Mouse (Mus musculus) thymus, postnatal 0 days (tissue): ENCODE measurements at regions not wholly inside any gene's neighbourhood (a gene's known extent, or its start where the extent isn't known, plus 50 kb on each side); places are given as distances from the start of the nearest gene placed in this dataset.
A peak's percentile ranks its signal among the peaks of the same experiment; 100 is the strongest.

Experiments
- DNase-seq: peaks from one replicate; pipeline ENCODE4 v3.0.0-alpha.2; 2015; ENCODE audit warnings: low spot score

GRCm38 (mm10) chr6:93488441-93488955 is 545.2 kb upstream of the Adamts9 start:
- no peak for DNase-seq

- DNase-seq, result no peak
Measured at GRCm38 (mm10) chr6:93478521-93478920, 535.2 kb upstream of the Adamts9 start.

- DNase-seq, result no peak
Measured at GRCm38 (mm10) chr6:93474981-93475380, 531.7 kb upstream of the Adamts9 start.

- DNase-seq, result no peak
Measured at GRCm38 (mm10) chr6:93467867-93468266, 524.6 kb upstream of the Adamts9 start.

GRCm38 (mm10) chr6:93462861-93463260 is 519.6 kb upstream of the Adamts9 start:
- DNase-seq, result no peak

GRCm38 (mm10) chr6:93461374-93461773 is 518.1 kb upstream of the Adamts9 start:
- no peak for DNase-seq

- no peak for DNase-seq
Measured at GRCm38 (mm10) chr6:93457613-93458012, 514.3 kb upstream of the Adamts9 start.

GRCm38 (mm10) chr6:93456383-93457033 is 513.2 kb upstream of the Adamts9 start:
- DNase-seq, result no peak

GRCm38 (mm10) chr6:93445568-93445967 is 502.3 kb upstream of the Adamts9 start:
- no peak for DNase-seq

GRCm38 (mm10) chr6:93445124-93445523 is 501.8 kb upstream of the Adamts9 start:
- peak; percentile 2 for DNase-seq

GRCm38 (mm10) chr6:93443766-93444557 is 500.7 kb upstream of the Adamts9 start:
- no peak for DNase-seq

- no peak for DNase-seq
Measured at GRCm38 (mm10) chr6:93433446-93433845, 490.2 kb upstream of the Adamts9 start.

- no peak for DNase-seq
Measured at GRCm38 (mm10) chr6:93426141-93426540, 482.8 kb upstream of the Adamts9 start.

- DNase-seq, result no peak
Measured at GRCm38 (mm10) chr6:93422906-93423305, 479.6 kb upstream of the Adamts9 start.

- DNase-seq, result no peak
Measured at GRCm38 (mm10) chr6:93422253-93422652, 479.0 kb upstream of the Adamts9 start.

- no peak for DNase-seq
Measured at GRCm38 (mm10) chr6:93417625-93418024, 474.3 kb upstream of the Adamts9 start.

- no peak for DNase-seq
Measured at GRCm38 (mm10) chr6:93416006-93416405, 472.7 kb upstream of the Adamts9 start.

- no peak for DNase-seq
Measured at GRCm38 (mm10) chr6:93411077-93411452, 467.8 kb upstream of the Adamts9 start.

GRCm38 (mm10) chr6:93410416-93411076 is 467.3 kb upstream of the Adamts9 start:
- DNase-seq, result no peak

GRCm38 (mm10) chr6:93398551-93398950 is 455.3 kb upstream of the Adamts9 start:
- no peak for DNase-seq

GRCm38 (mm10) chr6:93397074-93397473 is 453.8 kb upstream of the Adamts9 start:
- no peak for DNase-seq

- no peak for DNase-seq
Measured at GRCm38 (mm10) chr6:93395952-93396351, 452.7 kb upstream of the Adamts9 start.
